Mouse (Mus musculus): Measurements from ENCODE around the gene Dusp21.

Dusp21 gene

DNA sequence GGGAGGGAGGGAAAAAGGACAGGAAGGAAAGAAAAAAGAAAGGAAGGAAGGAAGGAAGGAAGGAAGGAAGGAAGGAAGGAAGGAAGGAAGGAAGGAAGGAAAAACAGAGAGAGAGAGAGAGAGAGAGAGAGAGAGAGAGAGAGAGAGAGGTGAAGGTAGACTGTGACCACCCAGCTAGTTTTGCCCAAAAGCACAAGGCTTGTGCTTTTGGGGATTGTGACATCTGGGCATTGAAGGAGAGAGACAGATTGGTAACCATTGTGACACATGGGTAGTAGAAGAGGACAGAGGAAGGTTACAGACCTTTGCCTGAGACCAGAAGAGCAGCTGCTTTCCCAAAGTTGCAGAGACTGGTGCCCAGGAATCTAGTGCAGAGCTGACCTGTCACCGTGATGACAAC is at the start of gene Dusp21:
Gene Dusp21 (plus strand): TSS at position 301 of the 400 bp plus-strand sequence.
- no peak for DNase-seq

DNA sequence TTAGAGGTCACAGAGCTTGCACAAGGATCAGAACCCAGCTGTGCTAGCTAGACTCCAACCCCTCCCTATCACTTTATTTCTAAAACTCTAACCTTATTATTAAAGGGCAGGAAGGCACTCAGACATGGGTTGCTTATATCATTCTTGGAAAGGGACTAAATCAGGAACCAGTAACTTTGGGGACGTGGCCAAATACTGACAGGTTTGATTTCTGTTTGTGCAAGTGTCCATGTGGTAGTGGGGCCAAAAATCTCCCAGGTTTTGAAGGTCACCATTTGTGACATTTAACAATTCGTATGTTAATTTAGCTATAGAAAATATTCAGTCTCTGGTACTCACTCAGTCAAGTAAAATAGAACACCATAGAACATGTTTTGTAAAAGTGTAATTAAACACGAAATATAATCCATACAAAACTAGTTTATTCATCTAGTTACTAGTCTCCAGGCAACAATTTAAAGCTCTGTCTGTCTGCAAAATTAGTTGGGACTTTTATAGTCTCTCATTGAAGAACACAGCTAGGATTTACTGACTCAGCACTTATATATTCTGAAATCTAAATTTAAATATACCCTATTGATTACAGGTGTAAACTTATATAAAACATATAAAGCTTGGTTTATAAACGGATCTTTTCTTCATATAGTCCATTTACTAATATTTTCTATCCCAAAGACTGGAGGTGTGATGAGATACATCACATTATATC is 15.2 kb downstream of the Dusp21 start:
- no peak for DNase-seq

- peak; percentile 55 for DNase-seq
Observed at GRCm38 (mm10) chrX:18161796-18162191, 16.1 kb downstream of the Dusp21 start.

DNA sequence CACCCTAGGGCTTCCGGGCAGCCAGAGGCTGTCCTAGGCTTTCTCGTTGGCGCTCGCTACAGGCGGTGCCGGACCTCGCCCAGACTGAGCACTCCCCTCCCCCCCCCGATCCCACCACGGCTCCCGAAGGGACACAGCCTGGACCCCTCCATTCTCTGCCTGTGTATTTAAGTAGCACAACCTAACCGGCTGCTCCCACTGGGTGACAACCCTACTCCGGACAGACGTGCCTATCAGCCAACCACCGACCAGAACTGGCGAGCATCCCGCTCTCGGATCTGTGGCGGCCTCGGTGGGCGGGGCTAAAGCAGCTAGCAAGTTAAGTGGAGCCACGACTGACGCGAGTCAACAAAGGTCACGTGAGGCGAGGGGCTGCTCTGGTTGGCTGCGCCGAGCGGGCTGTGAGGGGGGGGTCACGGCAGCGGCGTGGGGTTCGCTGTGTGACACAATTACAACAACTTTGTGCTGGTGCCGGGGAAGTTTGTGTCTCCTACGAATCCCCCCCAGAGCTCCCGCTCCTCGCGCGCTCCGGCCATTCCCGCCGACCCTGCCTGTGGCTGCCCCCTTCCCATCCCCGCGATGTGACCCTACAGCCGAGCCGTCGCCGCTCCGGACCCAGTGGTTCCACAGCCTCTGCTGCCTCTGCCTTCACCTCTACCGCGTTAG is 16.7 kb downstream of the Dusp21 start, which contains the start of gene Kdm6a:
Gene Kdm6a (plus strand): TSS at position 384 of the 666 bp plus-strand sequence.
- peak; percentile 100 for DNase-seq

DNA sequence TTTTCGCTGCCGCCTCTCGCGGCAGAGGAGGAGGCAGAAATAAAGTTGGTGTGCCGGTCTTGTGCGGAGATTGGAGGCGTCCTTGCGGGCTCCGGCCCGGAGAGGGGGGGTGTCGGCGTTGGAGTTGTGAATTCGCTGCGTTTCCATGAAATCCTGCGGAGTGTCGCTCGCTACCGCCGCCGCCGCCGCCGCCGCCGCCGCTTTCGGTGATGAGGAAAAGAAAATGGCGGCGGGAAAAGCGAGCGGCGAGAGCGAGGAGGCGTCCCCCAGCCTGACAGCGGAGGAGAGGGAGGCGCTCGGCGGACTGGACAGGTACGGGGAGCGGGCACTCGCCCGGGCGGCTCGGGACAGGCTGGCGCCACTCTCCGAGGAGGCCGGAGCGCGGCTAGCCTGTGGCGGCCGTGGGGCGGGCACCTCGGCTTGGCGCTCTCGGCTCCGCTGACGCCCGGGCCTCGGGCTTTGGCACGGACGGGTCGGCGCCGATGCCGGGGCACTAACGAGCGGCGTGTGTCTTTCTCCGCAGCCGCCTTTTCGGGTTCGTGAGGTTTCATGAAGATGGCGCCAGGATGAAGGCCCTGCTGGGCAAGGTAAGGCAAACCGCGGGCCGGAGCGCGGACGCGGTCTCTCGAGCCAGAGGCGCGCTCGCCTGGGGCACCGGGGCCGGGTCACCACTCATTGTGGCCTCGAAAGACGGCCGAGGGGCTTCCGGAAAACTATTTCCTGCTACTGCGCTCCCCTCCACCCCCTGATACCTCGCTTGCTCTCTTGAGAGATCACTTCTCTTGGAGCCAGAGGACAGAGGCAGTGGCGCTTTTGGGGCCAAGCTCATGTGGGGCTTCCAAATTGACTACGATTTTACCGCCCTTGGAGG is 17.4 kb downstream of the Dusp21 start:
- DNase-seq: peak; percentile 75

GRCm38 (mm10) chrX:18163917-18164624 is 18.4 kb downstream of the Dusp21 start:
- no peak for DNase-seq

DNA sequence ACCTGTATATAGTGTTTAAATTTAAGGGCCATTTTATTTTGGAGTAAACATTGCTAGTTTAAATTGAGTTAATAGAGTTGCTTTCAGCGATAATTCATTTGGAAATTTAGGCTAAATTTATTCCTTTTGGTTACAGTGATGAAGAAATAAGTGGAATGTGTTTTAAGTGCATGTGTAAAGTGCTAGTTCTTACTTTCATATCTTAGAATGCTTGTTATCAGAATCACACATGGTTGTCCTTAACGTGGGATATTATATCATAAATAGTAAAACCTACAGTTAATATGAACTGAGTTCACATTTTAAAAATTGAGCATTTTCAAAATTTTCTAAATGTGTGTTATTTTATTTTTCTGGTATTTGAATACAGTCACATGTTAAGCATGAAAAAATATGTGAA is 19.5 kb downstream of the Dusp21 start:
- no peak for DNase-seq

- DNase-seq: no peak
Observed at GRCm38 (mm10) chrX:18166961-18167360, 21.3 kb downstream of the Dusp21 start.

- no peak for DNase-seq
Observed at GRCm38 (mm10) chrX:18168940-18169339, 23.3 kb downstream of the Dusp21 start.

DNA sequence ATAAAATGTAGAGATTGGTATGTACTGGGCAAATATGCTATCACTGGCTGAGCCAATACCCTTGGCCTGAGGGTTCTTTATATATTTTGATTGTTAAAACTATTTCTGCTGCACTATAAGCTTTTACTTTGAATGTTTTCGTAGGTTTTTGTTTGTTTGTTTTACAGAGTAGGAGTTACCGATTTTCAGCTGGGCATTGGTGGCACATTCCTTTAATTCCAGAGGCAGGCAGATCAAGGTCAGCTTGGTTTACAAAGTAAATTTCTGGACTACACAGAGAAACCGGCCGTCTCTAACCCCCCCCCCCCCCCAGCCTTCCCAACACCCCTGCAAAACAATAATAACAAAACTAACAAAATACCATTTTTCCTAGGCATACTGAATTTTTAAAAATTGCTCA is 29.2 kb downstream of the Dusp21 start:
- no peak for DNase-seq

DNA sequence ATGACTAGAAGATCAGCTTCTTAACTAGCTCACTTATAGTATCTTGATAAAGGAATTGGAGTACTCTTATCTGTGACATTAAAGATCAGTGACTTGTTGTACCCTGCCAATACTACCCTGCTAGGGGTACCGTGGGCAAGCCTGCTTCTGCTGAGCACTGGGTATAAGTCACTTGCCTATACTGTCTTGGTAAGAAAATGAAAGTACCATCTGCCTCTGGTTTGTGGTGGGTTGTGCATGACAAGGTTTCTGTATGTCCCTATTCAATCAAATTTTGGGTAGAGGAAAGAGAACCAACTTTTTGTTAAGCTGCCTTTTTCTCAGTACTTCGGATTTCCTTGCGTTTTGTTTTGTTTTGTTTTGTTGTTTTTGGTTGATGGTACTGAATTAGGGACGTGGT is 32.1 kb downstream of the Dusp21 start:
- DNase-seq: no peak

- DNase-seq: no peak
Observed at GRCm38 (mm10) chrX:18179492-18179891, 33.8 kb downstream of the Dusp21 start.

DNA sequence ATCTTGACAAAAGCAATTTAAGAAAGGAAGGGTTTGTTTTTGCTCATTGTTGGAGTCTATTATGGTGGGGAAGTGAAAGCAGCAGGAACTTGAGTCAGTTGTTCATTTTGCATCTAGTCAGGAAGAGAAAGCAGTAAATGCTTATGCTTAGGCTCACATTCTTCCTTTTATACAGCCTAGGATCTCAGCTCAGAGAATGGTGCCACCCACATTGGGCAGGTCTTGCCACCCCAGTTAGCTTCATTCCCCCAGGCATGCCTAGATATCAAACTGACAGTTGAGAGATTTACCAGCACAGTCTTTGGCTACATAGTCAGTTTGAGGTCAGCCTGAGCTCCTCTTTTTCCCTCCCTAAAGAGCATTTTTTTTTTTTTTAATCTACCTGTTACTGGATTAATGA is 41.5 kb downstream of the Dusp21 start:
- DNase-seq: no peak

GRCm38 (mm10) chrX:18188293-18188692 is 42.6 kb downstream of the Dusp21 start:
- DNase-seq: no peak

All from right cerebral cortex, postnatal 14 days (tissue).